Mouse (Mus musculus): Measurements from ENCODE around the gene Nbea. TPM values are rescaled to one million over a fixed set of nuclear protein-coding genes. Genes with fewer than 3 reads are reported as not detected.

Nbea gene
- polyA plus RNA-seq, 1 experiment from 2014 or later = 0.03 TPM

DNA sequence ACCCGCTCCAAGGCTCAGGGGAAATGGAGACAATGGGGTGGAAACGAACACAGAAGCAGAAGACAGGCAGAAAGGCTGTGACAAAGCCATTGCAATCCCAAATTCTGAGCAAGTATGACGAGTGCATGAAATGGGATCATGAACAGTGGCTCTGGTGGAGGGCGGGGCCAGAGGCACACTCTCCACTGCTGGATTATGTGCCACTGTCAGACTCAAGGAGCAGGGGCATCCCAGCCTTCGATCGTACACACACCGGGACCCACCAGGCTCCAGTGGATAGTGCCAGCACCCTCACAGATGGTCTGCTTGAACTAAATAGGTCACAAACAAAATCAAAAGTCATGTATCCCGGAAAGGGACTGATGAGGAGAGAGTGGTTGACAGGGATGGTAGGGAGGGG is 220.5 kb downstream of the Nbea start:
- Histone ChIP-seq H3K27ac (no peak overlapping the region), H3K79me2 (ENCODE audit: inconsistent target) (no peaks in the 10 kb centered on the region), H3K4me3 (ENCODE audit: inconsistent target) (no peak overlapping the region), H3K36me3 (ENCODE audit: inconsistent target) (no peaks in the 10 kb centered on the region)
- WGBS (ENCODE audit: missing documents) = 90% methylated on average over 8 of the region's 8 CpGs

- H3K36me3 ChIP-seq (ENCODE audit: inconsistent target) = no peaks in the 10 kb centered on the region
- no peak overlapping the region for H3K27ac ChIP-seq
- WGBS (ENCODE audit: missing documents) = 88% methylated on average over 5 of the region's 5 CpGs
- no peak overlapping the region for H3K4me3 ChIP-seq (ENCODE audit: inconsistent target)
- no peaks in the 10 kb centered on the region for H3K79me2 ChIP-seq (ENCODE audit: inconsistent target)
Observed at GRCm38 (mm10) chr3:55949994-55950393, 233.5 kb downstream of the Nbea start.

DNA sequence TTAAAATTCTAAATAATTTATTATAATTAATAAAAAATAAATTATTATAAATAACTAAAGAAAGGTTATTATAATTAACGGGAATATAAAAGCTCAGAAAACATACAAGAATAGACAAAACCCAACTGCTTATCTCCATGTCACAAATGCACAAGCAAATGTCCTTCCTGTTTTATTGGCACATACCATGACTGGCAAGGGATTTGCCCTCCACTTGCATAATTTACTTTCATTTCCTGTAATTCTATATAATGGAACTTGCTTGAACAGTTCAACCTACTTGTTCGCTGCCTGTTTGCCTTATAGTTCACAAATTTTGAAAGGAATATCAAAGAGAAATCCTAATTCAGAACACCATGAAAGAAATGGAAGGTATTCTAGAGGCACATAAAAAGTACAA is 234.4 kb downstream of the Nbea start:
- no peak overlapping the region for H3K27ac ChIP-seq
- H3K36me3 ChIP-seq (ENCODE audit: inconsistent target) = no peaks in the 10 kb centered on the region
- H3K4me3 ChIP-seq (ENCODE audit: inconsistent target) = no peak overlapping the region
- WGBS (ENCODE audit: missing documents) = 8% methylated on average over 2 of the region's 2 CpGs
- H3K79me2 ChIP-seq (ENCODE audit: inconsistent target) = no peaks in the 10 kb centered on the region

DNA sequence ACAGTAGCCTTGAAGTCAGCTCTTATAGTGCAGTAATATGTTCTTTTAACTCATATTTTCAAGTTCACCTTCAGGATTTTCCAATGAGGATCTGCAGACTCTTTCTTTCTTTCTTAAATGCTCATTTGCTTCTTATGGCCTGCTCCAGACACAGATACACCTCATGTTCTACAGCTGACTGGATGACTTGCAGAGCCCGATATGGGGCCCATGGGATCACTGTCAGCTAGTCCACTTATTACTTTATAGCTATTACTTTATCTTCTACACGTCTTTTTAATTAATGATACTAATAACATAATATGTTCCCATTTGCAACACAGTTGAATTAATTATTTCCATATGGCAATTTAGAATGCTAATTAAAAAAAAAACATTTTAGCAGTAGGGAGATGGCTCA is 256.2 kb downstream of the Nbea start:
- Histone ChIP-seq H3K27ac (no peak overlapping the region), H3K79me2 (ENCODE audit: inconsistent target) (no peaks in the 10 kb centered on the region)
- 96% methylated on average over 2 of the region's 2 CpGs for WGBS (ENCODE audit: missing documents)

DNA sequence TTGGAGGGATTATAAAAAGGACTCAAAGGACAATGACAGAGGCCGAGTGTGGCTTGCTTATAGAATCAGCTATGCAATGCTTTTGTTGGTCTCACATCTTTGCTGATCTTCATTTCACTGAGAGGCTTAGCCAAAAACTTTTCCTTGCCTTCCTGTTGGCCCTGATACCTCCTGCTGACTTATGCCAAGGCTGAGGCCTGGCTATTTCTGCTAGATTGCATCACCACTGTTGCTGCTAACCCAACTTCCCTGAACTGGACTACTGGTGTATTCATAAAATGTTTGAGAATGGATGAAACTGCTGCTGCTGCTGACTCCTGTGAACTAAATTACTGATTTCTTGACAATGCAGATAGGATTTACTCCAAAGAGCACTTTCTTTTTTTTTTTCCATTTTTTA is 274.2 kb downstream of the Nbea start:
- WGBS (ENCODE audit: missing documents) = 75% methylated on average over 1 of the region's 1 CpGs
- Histone ChIP-seq H3K79me2 (ENCODE audit: inconsistent target) (no peaks in the 10 kb centered on the region), H3K4me3 (ENCODE audit: inconsistent target) (no peak overlapping the region), H3K27ac (no peak overlapping the region), H3K36me3 (ENCODE audit: inconsistent target) (no peaks in the 10 kb centered on the region)

More for the DNA sequence above, 256.2 kb downstream of the Nbea start:
- Histone ChIP-seq H3K36me3 (ENCODE audit: inconsistent target) (no peaks in the 10 kb centered on the region), H3K4me3 (ENCODE audit: inconsistent target) (no peak overlapping the region)

- 83% methylated on average over 5 of the region's 5 CpGs for WGBS (ENCODE audit: missing documents)
- no peaks in the 10 kb centered on the region for H3K36me3 ChIP-seq (ENCODE audit: inconsistent target)
- H3K27ac ChIP-seq = no peak overlapping the region
- no peaks in the 10 kb centered on the region for H3K79me2 ChIP-seq (ENCODE audit: inconsistent target)
- no peak overlapping the region for H3K4me3 ChIP-seq (ENCODE audit: inconsistent target)
Observed at GRCm38 (mm10) chr3:55890574-55890973, 292.9 kb downstream of the Nbea start.

- no peaks in the 10 kb centered on the region for H3K79me2 ChIP-seq (ENCODE audit: inconsistent target)
- H3K27ac ChIP-seq = no peak overlapping the region
- no peak overlapping the region for H3K4me3 ChIP-seq (ENCODE audit: inconsistent target)
- no peaks in the 10 kb centered on the region for H3K36me3 ChIP-seq (ENCODE audit: inconsistent target)
- WGBS (ENCODE audit: missing documents) = 94% methylated on average over 4 of the region's 4 CpGs
Observed at GRCm38 (mm10) chr3:55889227-55889626, 294.3 kb downstream of the Nbea start.

DNA sequence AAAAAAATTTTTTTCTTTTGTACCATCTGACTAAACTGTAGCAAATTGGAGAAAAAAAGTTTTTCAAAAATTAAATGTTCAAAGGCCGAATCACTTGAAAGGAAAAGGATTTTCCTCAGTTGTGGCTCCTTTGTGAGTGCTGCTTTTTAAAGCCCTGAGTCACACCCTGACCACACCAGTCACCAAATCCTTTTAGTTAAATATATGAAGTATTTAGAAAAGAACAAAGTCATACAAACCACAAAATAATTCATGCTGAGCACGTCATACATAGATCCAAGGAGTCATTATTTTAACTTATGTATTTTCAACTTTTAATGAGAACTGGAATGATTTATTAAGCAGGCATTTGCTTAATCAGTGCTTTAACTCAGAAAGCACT is 295.7 kb downstream of the Nbea start:
- Histone ChIP-seq H3K27ac (no peak overlapping the region), H3K4me3 (ENCODE audit: inconsistent target) (no peak overlapping the region), H3K36me3 (ENCODE audit: inconsistent target) (no peaks in the 10 kb centered on the region), H3K79me2 (ENCODE audit: inconsistent target) (no peaks in the 10 kb centered on the region)
- WGBS (ENCODE audit: missing documents) = 28% methylated on average over 2 of the region's 2 CpGs

- Histone ChIP-seq H3K4me3 (ENCODE audit: inconsistent target) (no peak overlapping the region), H3K79me2 (ENCODE audit: inconsistent target) (no peaks in the 10 kb centered on the region), H3K36me3 (ENCODE audit: inconsistent target) (no peaks in the 10 kb centered on the region), H3K27ac (no peak overlapping the region)
- WGBS (ENCODE audit: missing documents) = 73% methylated on average over 10 of the region's 10 CpGs
Observed at GRCm38 (mm10) chr3:55887193-55887828, 296.2 kb downstream of the Nbea start.

- Histone ChIP-seq H3K79me2 (ENCODE audit: inconsistent target) (no peaks in the 10 kb centered on the region), H3K27ac (no peak overlapping the region), H3K36me3 (ENCODE audit: inconsistent target) (no peaks in the 10 kb centered on the region), H3K4me3 (ENCODE audit: inconsistent target) (no peak overlapping the region)
- 93% methylated on average over 5 of the region's 5 CpGs for WGBS (ENCODE audit: missing documents)
Observed at GRCm38 (mm10) chr3:55872944-55873924, 310.3 kb downstream of the Nbea start.

- Histone ChIP-seq H3K4me3 (ENCODE audit: inconsistent target) (no peak overlapping the region), H3K79me2 (ENCODE audit: inconsistent target) (no peaks in the 10 kb centered on the region), H3K27ac (no peak overlapping the region), H3K36me3 (ENCODE audit: inconsistent target) (no peaks in the 10 kb centered on the region)
- WGBS (ENCODE audit: missing documents) = 99% methylated on average over 7 of the region's 7 CpGs
Observed at GRCm38 (mm10) chr3:55852488-55852887, 331.0 kb downstream of the Nbea start.

GRCm38 (mm10) chr3:55847115-55847514 is 336.4 kb downstream of the Nbea start:
- WGBS (ENCODE audit: missing documents) = 67% methylated on average over 1 of the region's 1 CpGs
- no peak overlapping the region for H3K27ac ChIP-seq
- H3K4me3 ChIP-seq (ENCODE audit: inconsistent target) = no peak overlapping the region
- H3K79me2 ChIP-seq (ENCODE audit: inconsistent target) = no peaks in the 10 kb centered on the region
- no peaks in the 10 kb centered on the region for H3K36me3 ChIP-seq (ENCODE audit: inconsistent target)

DNA sequence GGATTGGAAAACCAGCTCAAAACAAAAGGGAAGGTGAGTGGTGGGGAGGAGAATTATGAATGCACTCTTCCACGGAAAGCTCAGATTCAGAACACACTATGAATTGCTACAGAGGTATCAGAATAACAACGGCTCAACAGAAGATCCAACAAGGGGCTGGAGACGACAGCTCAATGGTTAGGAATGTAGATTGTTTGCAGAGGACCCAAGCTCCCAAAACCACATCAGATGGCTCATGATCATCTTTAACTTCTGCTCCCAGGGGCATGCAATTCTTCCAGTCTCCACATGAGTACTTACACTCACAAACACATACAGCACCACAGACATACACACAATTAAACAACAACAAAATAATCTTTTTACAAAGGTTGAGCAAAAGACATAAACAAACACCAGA is 346.3 kb downstream of the Nbea start:
- Histone ChIP-seq H3K79me2 (ENCODE audit: inconsistent target) (no peaks in the 10 kb centered on the region), H3K36me3 (ENCODE audit: inconsistent target) (no peaks in the 10 kb centered on the region), H3K27ac (no peak overlapping the region), H3K4me3 (ENCODE audit: inconsistent target) (no peak overlapping the region)
- WGBS (ENCODE audit: missing documents) = 94% methylated on average over 3 of the region's 3 CpGs

- no peaks in the 10 kb centered on the region for H3K36me3 ChIP-seq (ENCODE audit: inconsistent target)
- 94% methylated on average over 4 of the region's 4 CpGs for WGBS (ENCODE audit: missing documents)
- H3K27ac ChIP-seq = no peak overlapping the region
- H3K79me2 ChIP-seq (ENCODE audit: inconsistent target) = no peaks in the 10 kb centered on the region
- H3K4me3 ChIP-seq (ENCODE audit: inconsistent target) = no peak overlapping the region
Observed at GRCm38 (mm10) chr3:55835207-55835606, 348.3 kb downstream of the Nbea start.

DNA sequence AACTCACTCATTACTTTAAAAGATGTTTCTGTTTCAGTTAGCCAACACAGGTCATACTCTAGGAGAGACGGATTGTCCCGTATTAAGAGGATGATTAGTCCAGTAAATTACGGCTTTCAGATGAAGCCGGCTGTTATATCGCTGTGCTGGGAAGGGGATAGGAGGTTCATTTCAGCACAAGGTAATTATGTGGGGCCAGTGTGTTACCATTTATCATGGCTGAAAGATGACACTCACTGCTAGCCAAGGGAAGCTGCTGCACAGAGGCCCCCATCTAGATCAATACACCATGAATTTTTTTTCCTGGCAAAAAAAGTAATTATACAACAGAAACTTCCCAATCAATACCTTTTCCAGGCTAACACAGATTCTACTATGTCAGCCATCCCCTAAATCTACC is 353.3 kb downstream of the Nbea start:
- Histone ChIP-seq H3K4me3 (ENCODE audit: inconsistent target) (no peak overlapping the region), H3K79me2 (ENCODE audit: inconsistent target) (no peaks in the 10 kb centered on the region), H3K36me3 (ENCODE audit: inconsistent target) (no peaks in the 10 kb centered on the region), H3K27ac (no peak overlapping the region)
- WGBS (ENCODE audit: missing documents) = 86% methylated on average over 5 of the region's 5 CpGs

Data from macrophage (primary cell).